ENCODE assay signal across 8 mouse cellular contexts in the genomic region with DNA sequence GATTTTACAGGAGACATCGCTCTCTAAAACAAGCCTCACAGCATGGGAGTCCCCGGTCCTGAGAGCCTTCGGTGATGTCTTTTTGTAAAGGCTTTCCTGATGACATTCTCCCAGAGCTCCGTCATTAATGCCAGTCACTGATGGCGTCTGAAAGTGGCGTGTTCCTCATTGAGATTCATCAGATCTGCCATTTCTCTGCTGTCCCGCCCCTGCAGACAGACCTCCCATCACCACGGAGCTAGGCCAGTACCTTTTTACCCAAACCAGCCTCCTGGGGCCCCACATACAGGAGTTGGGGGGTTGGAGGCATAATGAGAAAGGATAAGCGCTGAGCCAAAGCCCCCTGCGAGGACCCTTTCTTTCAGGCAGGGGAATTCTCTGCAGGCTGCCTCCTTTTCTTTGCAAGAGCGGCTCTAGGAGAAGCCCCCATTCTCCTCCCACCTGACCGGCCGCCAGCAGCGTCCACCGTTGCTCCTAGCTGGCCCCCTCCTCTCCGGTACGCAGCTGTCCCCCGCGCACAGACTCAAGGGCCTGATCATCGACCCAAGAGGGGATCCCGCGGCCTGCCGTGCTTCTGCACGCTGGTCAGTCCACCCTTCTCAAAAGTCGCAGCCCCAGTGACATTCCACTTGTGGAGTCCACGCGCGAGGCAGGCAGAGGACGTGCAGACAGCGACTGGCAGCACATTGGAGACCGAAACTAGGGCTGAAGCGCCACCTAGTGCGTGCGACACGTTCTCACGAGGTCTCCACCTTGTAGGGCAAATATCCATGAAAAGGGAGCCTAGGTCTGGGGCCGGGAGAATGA. TPM values are rescaled to one million over a fixed set of nuclear protein-coding genes. Genes with fewer than 3 reads are reported as not detected.
DNase-seq lines count a peak whose midpoint lies in the region; ATAC-seq and TF ChIP-seq lines count a peak whose summit lies in the region.

No protein-coding gene starts in this region.

- under 1% methylated on average over 37 of the region's 37 CpGs for WGBS in kidney, adult 2 months
- under 1% methylated on average over 35 of the region's 37 CpGs for WGBS in midbrain, postnatal 0 days

- peak overlapping the region; percentile 21 for H3K4me3 ChIP-seq in kidney, adult 2 months (ENCODE audit: insufficient read depth, low read depth, low read length)
- H3K4me3 ChIP-seq in midbrain, postnatal 0 days (ENCODE audit: low read depth, low read length), result peak overlapping the region; percentile 42

- peak overlapping the region; percentile 51 for H3K9ac ChIP-seq in midbrain, postnatal 0 days (replicated peaks; ENCODE audit: low read length, poor library complexity, severe bottlenecking)

- DNase-seq in 3134 (ENCODE audit: extremely low read depth, insufficient read length, low spot score), result peak; percentile 35
- DNase-seq in adrenal gland, adult (ENCODE audit: inconsistent age in 2 of 2, low spot score in 1 of 2), result peak; percentile 77 to 92
- DNase-seq in embryo, embryonic 10 days (ENCODE audit: low spot score), result peak; percentile 96
- DNase-seq in heart, adult 18-20 months, result peak; percentile 65 to 85
- DNase-seq in kidney, adult 2 months, result peak; percentile 73
- DNase-seq in liver, result peak; percentile 72
- DNase-seq in midbrain, postnatal 0 days (ENCODE audit: low spot score), result peak; percentile 87
- peak; percentile 24 to 26 for DNase-seq in spleen, postnatal 36 days (ENCODE audit: low spot score in 2 of 2)

- TF ChIP-seq CTCF in kidney, adult 2 months (conservative IDR thresholded peaks at IDR 0.05; ENCODE audit: insufficient read depth, insufficient read length, low read depth, low read length), result peak; percentile 94
- TF ChIP-seq CTCF in midbrain, postnatal 0 days (IDR thresholded peaks at IDR 0.05), result peak; percentile 90

- no peak overlapping the region for H3K27ac ChIP-seq in kidney, adult 2 months (ENCODE audit: insufficient read depth, low read depth, low read length)
- H3K27ac ChIP-seq in midbrain, postnatal 0 days (ENCODE audit: low read depth, low read length), result no peak overlapping the region

- TF ChIP-seq POLR2A in kidney, adult 2 months (IDR thresholded peaks at IDR 0.05; ENCODE audit: low read depth, low read length), result no peak

- H3K4me2 ChIP-seq in midbrain, postnatal 0 days (ENCODE audit: low read depth, low read length, poor library complexity, severe bottlenecking), result peak overlapping the region; percentile 97

- no peaks in the 10 kb centered on the region for H3K36me3 ChIP-seq in kidney, adult 2 months (ENCODE audit: control insufficient read depth, insufficient read depth, low read length)
- H3K36me3 ChIP-seq in midbrain, postnatal 0 days (ENCODE audit: insufficient read depth, low read length), result no peaks in the 10 kb centered on the region

- H3K4me1 ChIP-seq in kidney, adult 2 months (ENCODE audit: control insufficient read depth, insufficient read depth, low read length), result no peaks in the 10 kb centered on the region
- peaks cover 5% of the 10 kb centered on the region for H3K4me1 ChIP-seq in midbrain, postnatal 0 days (ENCODE audit: insufficient read depth, low read length)

- ATAC-seq in midbrain, postnatal 0 days (ENCODE audit: low FRiP score), result peak; percentile 83

- no peaks in the 10 kb centered on the region for H3K9me3 ChIP-seq in midbrain, postnatal 0 days (ENCODE audit: low read length)

- H3K27me3 ChIP-seq in kidney, adult 2 months (replicated peaks; ENCODE audit: control insufficient read depth, insufficient read depth, low read length), result 0 out of 2 replicates have a peak, but pooled peaks cover 1% of the 10 kb centered on the region
- H3K27me3 ChIP-seq in midbrain, postnatal 0 days (ENCODE audit: insufficient read depth, low read length), result peaks cover 13% of the 10 kb centered on the region

RNA-seq across cellular contexts. Expression of gene Fgf15, which starts 0.8 kb away (rescaled TPM):
- not detected for total RNA-seq in heart, adult 18-20 months (2021)
- polyA plus RNA-seq in kidney, adult 2 months (2012; rRNA removed), result not detected in 2 replicates
- 7.9 and 9.3 TPM in 2 replicates for total RNA-seq in midbrain, postnatal 0 days (2014; rRNA removed)
- polyA plus RNA-seq in midbrain, postnatal 0 days (2015; fragmentation: Nextera tagmentation; extraction: Ambion mirVana), result 3.8 and 5.1 TPM in 2 replicates

RNA-seq across cellular contexts. Expression of gene LTO1, which starts 19.4 kb away (rescaled TPM):
- 10 to 100 TPM; 18.1 to 18.3 TPM for total RNA-seq in heart, adult 18-20 months (2021)
- 19.0 and 19.8 TPM in 2 replicates for polyA plus RNA-seq in kidney, adult 2 months (2012; rRNA removed)
- 19.2 and 19.8 TPM in 2 replicates for total RNA-seq in midbrain, postnatal 0 days (2014; rRNA removed)
- polyA plus RNA-seq in midbrain, postnatal 0 days (2015; fragmentation: Nextera tagmentation; extraction: Ambion mirVana), result 17.9 and 18.9 TPM in 2 replicates

RNA-seq across cellular contexts. Expression of gene Ccnd1, which starts 44.2 kb away (rescaled TPM):
- 10 to 100 TPM; 38.3 to 62.8 TPM for total RNA-seq in heart, adult 18-20 months (2021)
- polyA plus RNA-seq in kidney, adult 2 months (2012; rRNA removed), result 137 and 139 TPM in 2 replicates
- total RNA-seq in midbrain, postnatal 0 days (2014; rRNA removed), result 26.3 and 32.8 TPM in 2 replicates
- polyA plus RNA-seq in midbrain, postnatal 0 days (2015; fragmentation: Nextera tagmentation; extraction: Ambion mirVana), result 17.9 and 18.5 TPM in 2 replicates

RNA-seq across cellular contexts. Expression of gene Fgf4, which starts 48.3 kb away (rescaled TPM):
- total RNA-seq in heart, adult 18-20 months (2021), result not detected
- polyA plus RNA-seq in kidney, adult 2 months (2012; rRNA removed), result not detected in 2 replicates
- not detected in 2 replicates for total RNA-seq in midbrain, postnatal 0 days (2014; rRNA removed)
- not detected in 2 replicates for polyA plus RNA-seq in midbrain, postnatal 0 days (2015; fragmentation: Nextera tagmentation; extraction: Ambion mirVana)

RNA-seq across cellular contexts. Expression of gene Fgf3, which starts 57.6 kb away (rescaled TPM):
- not detected for total RNA-seq in heart, adult 18-20 months (2021)
- polyA plus RNA-seq in kidney, adult 2 months (2012; rRNA removed), result not detected in 2 replicates
- 0.85 and 3.5 TPM in 2 replicates for total RNA-seq in midbrain, postnatal 0 days (2014; rRNA removed)
- 0.33 and 1.2 TPM in 2 replicates for polyA plus RNA-seq in midbrain, postnatal 0 days (2015; fragmentation: Nextera tagmentation; extraction: Ambion mirVana)

Comparison
In these comparisons a context has a peak if more than half of its experiments do, and no peak if none do; other contexts are left out.
1. DNase-seq: peak in every context shown above with its lines; median percentile 96 in embryo, embryonic 10 days; 87 in midbrain, postnatal 0 days; 84 in adrenal gland, adult; 75 in heart, adult 18-20 months; 73 in kidney, adult 2 months; 72 in liver; 35 in 3134; 25 in spleen, postnatal 36 days.